Mouse (Mus musculus) MEL (cell line): ENCODE data around the gene Aqp11.

Experiments used
- CTCF ChIP-seq, 3 experiments: IDR thresholded peaks in 2 of 3; conservative IDR thresholded peaks in 1 of 3; 2 replicates each; pipeline ENCODE4 v1.5.1; 2011 to 2012; ENCODE audit warnings: low read length in 3 of 3, low read depth in 2 of 3, mild to moderate bottlenecking in 2 of 3, improper control_type of control experiment in 1 of 3, inconsistent platforms in 1 of 3, mixed read lengths in 1 of 3, moderate library complexity in 1 of 3; ENCODE audit not compliant: control insufficient read depth in 1 of 3, insufficient read depth in 1 of 3, poor library complexity in 1 of 3, severe bottlenecking in 1 of 3
- E2F4 ChIP-seq: IDR thresholded peaks from 2 replicates; pipeline ENCODE4 v1.6.1; 2011; ENCODE audit warnings: low read depth, low read length, improper control_type of control experiment, borderline replicate concordance
- GATA1 ChIP-seq: IDR thresholded peaks from 2 replicates; pipeline ENCODE4 v1.6.1; 2011; ENCODE audit warnings: low read depth, low read length, improper control_type of control experiment
- MXI1 ChIP-seq: IDR thresholded peaks from 2 replicates; pipeline ENCODE4 v1.6.1; 2011; ENCODE audit warnings: mild to moderate bottlenecking, low read depth, low read length, improper control_type of control experiment
- NRF1 ChIP-seq: IDR thresholded peaks from 2 replicates; pipeline ENCODE4 v1.6.1; 2014; ENCODE audit warnings: low read depth, mild to moderate bottlenecking, inconsistent platforms, low read length, improper control_type of control experiment, moderate library complexity; ENCODE audit not compliant: poor library complexity, insufficient read depth, severe bottlenecking
- POLR2A ChIP-seq, 2 experiments: IDR thresholded peaks; 2 replicates each; pipeline ENCODE4 v1.6.1; 2011 to 2012; ENCODE audit warnings: low read length in 2 of 2, mild to moderate bottlenecking in 2 of 2, control low read depth in 1 of 2, improper control_type of control experiment in 1 of 2, low read depth in 1 of 2, moderate library complexity in 1 of 2; ENCODE audit not compliant: control insufficient read depth in 1 of 2, insufficient read depth in 1 of 2, poor library complexity in 1 of 2
- POLR2AphosphoS2 ChIP-seq: IDR thresholded peaks from 2 replicates; pipeline ENCODE4 v1.6.1; 2011; ENCODE audit warnings: low read length, improper control_type of control experiment
- USF2 ChIP-seq, 2 experiments: IDR thresholded peaks; 2 replicates each; pipeline ENCODE4 v1.6.1; 2011 to 2012; ENCODE audit warnings: improper control_type of control experiment in 2 of 2, low read length in 2 of 2, borderline replicate concordance in 1 of 2, inconsistent platforms in 1 of 2, low read depth in 1 of 2, mild to moderate bottlenecking in 1 of 2; ENCODE audit not compliant: insufficient read depth in 1 of 2

- TF ChIP-seq POLR2A (IDR thresholded peaks at IDR 0.05; ENCODE audit: control insufficient read depth in 1 of 2, insufficient read depth in 1 of 2, low read depth in 1 of 2, low read length in 2 of 2, poor library complexity in 1 of 2) (no peak), CTCF (IDR thresholded peaks at IDR 0.05 in 2 of 3, conservative IDR thresholded peaks at IDR 0.05 in 1 of 3; ENCODE audit: control insufficient read depth in 1 of 3, insufficient read depth in 1 of 3, low read depth in 2 of 3, low read length in 3 of 3, poor library complexity in 1 of 3, severe bottlenecking in 1 of 3) (no peak), E2F4 (no peak), USF2 (IDR thresholded peaks at IDR 0.05; ENCODE audit: borderline replicate concordance in 1 of 2, insufficient read depth in 1 of 2, low read depth in 1 of 2, low read length in 2 of 2) (no peak), NRF1 (no peak), MXI1 (no peak), GATA1 (no peak), POLR2AphosphoS2 (no peak)
Observed at GRCm38 (mm10) chr7:97707123-97707522, 31.0 kb downstream of the Aqp11 start.
